Mouse (Mus musculus) spleen, adult 2 months (tissue): Measurements from ENCODE around the gene Mettl27. TPM values are rescaled to one million over a fixed set of nuclear protein-coding genes. Genes with fewer than 3 reads are reported as not detected.
A peak's percentile ranks its signal among the peaks of the same experiment; 100 is the strongest.

Source experiments
- DNase-seq, 2 experiments: peaks; one replicate each; pipeline versions ENCODE4 v3.0.0 to v3.0.0-alpha.2; 2012 to 2021; ENCODE audit warnings: low spot score in 2 of 2, low read depth in 1 of 2
- H3K27ac ChIP-seq: fragments of 200-500 bp; 2 replicates; pipeline ENCODE4 v1.5.1; 2012; ENCODE audit warnings: low read length, inconsistent platforms; ENCODE audit not compliant: insufficient read depth
- H3K27me3 ChIP-seq: fragments of 200-500 bp; 2 replicates; pipeline ENCODE4 v1.6.1; 2012; ENCODE audit warnings: mild to moderate bottlenecking, moderate library complexity, low read length, inconsistent platforms; ENCODE audit not compliant: control insufficient read depth, insufficient read depth
- H3K36me3 ChIP-seq: fragments of 200-500 bp; 2 replicates; pipeline ENCODE4 v1.6.1; 2012; ENCODE audit warnings: mild to moderate bottlenecking, low read length, inconsistent platforms; ENCODE audit not compliant: control insufficient read depth, insufficient read depth
- H3K4me1 ChIP-seq: fragments of 200-500 bp; 2 replicates; pipeline ENCODE4 v1.6.1; 2011; ENCODE audit warnings: inconsistent platforms; ENCODE audit not compliant: control insufficient read depth, insufficient read depth, insufficient read length
- H3K4me3 ChIP-seq: fragments of 200-500 bp; 2 replicates; pipeline ENCODE4 v1.5.1; 2011; ENCODE audit warnings: mild to moderate bottlenecking, inconsistent platforms; ENCODE audit not compliant: insufficient read depth, insufficient read length; ENCODE audit errors: extremely low read depth
- CTCF ChIP-seq: fragments of 200-500 bp; IDR thresholded peaks from 2 replicates; pipeline ENCODE4 v1.5.1; 2011; ENCODE audit warnings: mild to moderate bottlenecking, inconsistent platforms; ENCODE audit not compliant: insufficient read depth, insufficient read length, insufficient replicate concordance; ENCODE audit errors: extremely low read depth
- POLR2A ChIP-seq: fragments of 200-500 bp; IDR thresholded peaks from 2 replicates; pipeline ENCODE4 v1.6.1; 2011; ENCODE audit warnings: low read depth, low read length, inconsistent platforms
- WGBS: fragments of 180-500 bp; shearing (Covaris S2); methylation state at CpG from one replicate; pipeline ENCODE4 v1.1.7; 2018; 5-methylcytosine and 5-hydroxymethylcytosine counted together
- polyA plus RNA-seq: library from polyadenylated mRNA; depleted of rRNA; stranded (reverse); fragments of >200 nt; gene quantifications from 2 replicates; pipeline ENCODE4 v1.2.3, GENCODE M21; 2012

Gene Mettl27
- polyA plus RNA-seq, 1 experiment = 9.8 TPM

DNA sequence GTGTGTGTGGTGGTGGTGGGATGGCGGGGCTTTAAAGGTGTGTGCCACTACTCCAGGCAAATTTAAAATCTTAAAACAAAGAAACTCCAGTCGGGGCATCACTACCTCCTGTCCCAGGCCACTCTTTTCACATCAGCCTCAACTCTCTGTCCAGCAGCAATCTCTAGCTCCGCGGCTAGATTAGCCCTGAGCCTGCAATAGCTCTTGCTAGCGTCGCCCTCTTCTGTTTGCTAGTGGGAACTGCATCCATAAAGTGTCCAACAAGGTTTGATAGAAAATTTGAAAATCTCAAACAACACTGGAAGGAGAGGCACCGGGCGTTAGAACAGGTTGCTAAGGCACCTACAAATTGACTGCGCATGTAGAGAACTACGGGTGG, 33.3 kb downstream of the Mettl27 start:
- H3K27ac ChIP-seq = no peak overlapping the region
- H3K4me1 ChIP-seq = peaks cover 5% of the 10 kb centered on the region; the same call in 1 of the 2 replicates
- no peak overlapping the region for H3K4me3 ChIP-seq
- 8% methylated on average over 10 of the region's 10 CpGs for WGBS
- peak; percentile 47 to 57 for DNase-seq
- H3K27me3 ChIP-seq = no peaks in the 10 kb centered on the region
- H3K36me3 ChIP-seq = no peaks in the 10 kb centered on the region
- TF ChIP-seq CTCF (peak; percentile 58; the same call in 1 of the 2 replicates), POLR2A (no peak)

GRCm38 (mm10) chr5:134965852-134966821, 34.0 kb downstream of the Mettl27 start:
- Histone ChIP-seq H3K27ac (no peak overlapping the region), H3K4me3 (0 out of 2 replicates have a peak overlapping the region, but pooled peaks have one; percentile 16), H3K36me3 (no peaks in the 10 kb centered on the region), H3K4me1 (peaks cover 5% of the 10 kb centered on the region; the same call in 1 of the 2 replicates), H3K27me3 (no peaks in the 10 kb centered on the region)
- TF ChIP-seq POLR2A (no peak), CTCF (peak; percentile 36; the same call in 1 of the 2 replicates)
- 8% methylated on average over 33 of the region's 33 CpGs for WGBS
- peak; percentile 36 to 58 for DNase-seq

DNA sequence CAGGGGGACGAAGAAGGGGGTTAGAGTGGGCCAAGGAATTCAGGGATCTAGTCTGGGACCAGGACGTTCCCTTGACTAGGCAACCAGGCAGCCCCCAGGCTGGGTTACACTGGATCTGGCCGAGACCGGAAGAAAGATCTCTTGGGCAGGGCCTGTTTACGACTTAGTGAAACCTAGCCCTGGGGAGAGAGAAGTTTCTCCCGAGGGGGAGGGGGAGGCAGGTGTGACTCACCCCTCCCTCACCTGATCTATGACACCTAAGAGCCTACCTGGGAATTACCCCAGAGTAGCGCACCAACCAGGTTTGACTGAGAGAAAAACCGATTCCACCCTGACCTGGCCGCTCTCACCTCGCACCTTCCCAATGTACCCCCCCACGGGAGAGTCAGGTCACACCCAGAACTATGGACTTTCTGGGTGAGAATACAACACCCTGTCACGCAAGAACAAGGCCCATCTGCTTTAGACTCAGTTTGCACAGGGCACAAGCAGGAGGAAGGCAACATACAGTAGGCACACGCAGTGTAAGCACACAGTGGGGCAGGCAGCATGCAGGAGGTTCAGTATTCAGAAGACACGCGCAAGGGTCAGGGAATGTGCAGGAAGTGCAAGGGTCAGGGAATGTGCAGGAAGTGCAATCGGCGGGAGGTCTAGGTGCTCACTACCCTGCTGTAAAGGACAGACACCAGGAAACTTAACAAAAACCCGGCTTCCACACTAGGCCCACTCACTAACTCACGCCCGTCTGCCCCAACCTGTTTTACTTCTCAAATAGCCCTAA, 35.2 kb downstream of the Mettl27 start:
- 85% methylated on average over 20 of the region's 20 CpGs for WGBS
- Histone ChIP-seq H3K36me3 (no peaks in the 10 kb centered on the region), H3K4me3 (no peak overlapping the region), H3K27ac (no peak overlapping the region), H3K27me3 (no peaks in the 10 kb centered on the region), H3K4me1 (peaks cover 5% of the 10 kb centered on the region; the same call in 1 of the 2 replicates)
- DNase-seq = no peak
- no peak for TF ChIP-seq POLR2A
- TF ChIP-seq CTCF = no peak

DNA sequence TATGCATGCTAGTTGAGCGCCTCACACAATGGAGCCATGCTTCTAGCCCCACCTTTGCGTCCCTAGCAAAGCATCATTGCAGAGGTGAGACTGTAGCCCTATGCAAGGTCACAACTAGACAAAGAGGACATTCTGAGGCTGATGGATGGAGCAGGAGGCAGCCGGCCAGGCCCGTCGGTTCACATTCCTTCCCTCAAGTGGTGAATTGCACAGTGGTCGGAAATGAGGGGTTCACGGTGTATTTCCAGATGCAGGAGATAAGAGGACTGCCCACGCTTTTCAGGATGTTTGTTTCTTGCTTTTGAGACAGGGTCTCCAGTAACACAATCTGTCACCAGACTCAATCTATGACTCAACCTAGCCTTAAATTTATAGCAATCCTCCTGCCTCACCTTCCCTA, 38.5 kb downstream of the Mettl27 start:
- Histone ChIP-seq H3K27me3 (no peaks in the 10 kb centered on the region), H3K4me3 (no peak overlapping the region), H3K27ac (no peak overlapping the region), H3K36me3 (no peaks in the 10 kb centered on the region), H3K4me1 (peaks cover 5% of the 10 kb centered on the region; the same call in 1 of the 2 replicates)
- TF ChIP-seq POLR2A (no peak), CTCF (no peak)
- no peak for DNase-seq
- 87% methylated on average over 8 of the region's 8 CpGs for WGBS

DNA sequence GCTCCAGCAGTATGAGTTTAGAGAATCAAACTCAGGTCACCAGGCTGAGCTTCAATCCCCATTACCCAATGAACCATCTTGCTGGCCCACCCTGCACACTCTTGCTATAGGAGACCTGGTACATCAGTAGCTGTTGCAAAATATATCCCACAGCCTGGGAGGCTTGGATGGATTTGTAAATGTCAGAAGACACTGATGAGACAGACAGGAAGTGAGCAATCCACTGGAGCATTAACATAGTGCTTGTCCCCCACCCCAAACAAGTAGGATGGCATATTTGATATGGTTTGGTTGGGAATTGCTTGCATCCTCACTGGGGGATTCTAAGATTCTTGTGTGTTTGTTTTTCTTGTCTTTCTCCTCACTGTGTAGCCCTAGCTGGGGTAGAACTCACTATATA, 40.9 kb downstream of the Mettl27 start:
- Histone ChIP-seq H3K27ac (no peak overlapping the region), H3K27me3 (no peaks in the 10 kb centered on the region), H3K4me3 (no peak overlapping the region), H3K36me3 (no peaks in the 10 kb centered on the region), H3K4me1 (no peaks in the 10 kb centered on the region)
- DNase-seq = no peak
- TF ChIP-seq CTCF (no peak), POLR2A (no peak)

DNA sequence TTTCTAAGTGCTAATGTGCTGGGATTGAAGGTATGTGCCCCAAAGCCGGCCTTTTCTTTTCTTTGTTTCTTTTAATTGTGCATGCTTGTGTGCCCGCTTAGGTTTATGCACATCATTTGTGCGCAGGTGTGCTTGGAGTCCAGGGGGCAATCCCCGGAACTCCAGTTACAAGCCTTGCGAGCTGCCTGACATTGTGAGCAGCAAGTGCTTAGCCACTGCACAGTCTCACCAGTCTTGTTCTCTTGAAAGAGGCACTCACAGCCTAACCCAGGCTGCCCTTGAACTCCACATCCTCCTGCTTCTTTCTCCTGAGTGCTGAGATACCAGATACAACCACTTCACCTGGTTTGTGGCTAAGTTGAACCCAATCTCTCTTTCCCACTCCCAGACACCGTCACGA, 41.4 kb downstream of the Mettl27 start:
- TF ChIP-seq POLR2A = no peak
- no peak for TF ChIP-seq CTCF

More for the DNA sequence above, 41.4 kb downstream of the Mettl27 start:
- Histone ChIP-seq H3K27ac (no peak overlapping the region), H3K36me3 (no peaks in the 10 kb centered on the region), H3K4me1 (no peaks in the 10 kb centered on the region), H3K4me3 (no peak overlapping the region), H3K27me3 (no peaks in the 10 kb centered on the region)
- DNase-seq = no peak
- WGBS = 89% methylated on average over 7 of the region's 7 CpGs
